Mouse (Mus musculus): Measurements from ENCODE around the gene Oxtr. TPM values are rescaled to one million over a fixed set of nuclear protein-coding genes. Genes with fewer than 3 reads are reported as not detected.

Gene Oxtr
- 1 to 10 TPM in 1 of 2 experiments, under 1 TPM in 1; 0.09 to 1.2 TPM for total RNA-seq (2021)
- long read RNA-seq, experiment 1: 0 reads
- long read RNA-seq, experiment 2, partial matches to known transcripts: 0 of 1 reads
- long read RNA-seq, experiment 2, other reads (novel, unspliced or antisense): 1 of 1 reads

DNA sequence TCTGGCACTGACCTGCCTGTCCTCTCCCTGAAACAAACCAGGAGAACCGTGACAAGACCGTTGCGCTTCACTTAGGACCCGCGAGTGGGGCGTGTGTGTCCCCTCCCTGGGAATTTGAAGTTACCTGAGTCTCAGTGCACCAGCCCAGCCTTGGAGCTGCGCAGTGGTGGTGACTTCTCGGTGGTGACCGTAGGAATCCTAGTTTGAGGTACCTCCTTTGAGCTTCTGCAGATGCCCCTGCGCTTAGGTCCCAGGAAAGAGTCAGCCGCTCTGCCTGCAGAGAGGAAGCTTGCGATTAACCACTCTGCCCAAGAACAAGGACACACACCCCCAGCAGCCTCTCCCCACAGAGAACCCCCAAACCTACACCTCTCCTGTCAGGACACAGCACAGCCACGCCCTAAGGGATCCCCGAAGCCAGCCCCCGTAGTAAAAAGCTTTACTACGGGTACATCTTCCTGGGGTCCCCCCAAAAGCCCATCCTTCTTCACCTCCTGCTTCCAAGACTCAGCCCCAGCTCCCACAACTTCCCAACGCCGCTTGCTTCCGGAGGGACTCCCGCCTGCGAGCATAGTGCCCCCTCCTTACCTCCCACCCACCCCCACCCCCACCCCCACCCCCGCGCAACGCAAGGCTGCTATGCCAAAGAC, at the start of gene Oxtr:
TSS of gene Oxtr (minus strand) at position 34 of the 650 bp plus-strand sequence.
- no peak for DNase-seq (ENCODE audit: low spot score)

DNA sequence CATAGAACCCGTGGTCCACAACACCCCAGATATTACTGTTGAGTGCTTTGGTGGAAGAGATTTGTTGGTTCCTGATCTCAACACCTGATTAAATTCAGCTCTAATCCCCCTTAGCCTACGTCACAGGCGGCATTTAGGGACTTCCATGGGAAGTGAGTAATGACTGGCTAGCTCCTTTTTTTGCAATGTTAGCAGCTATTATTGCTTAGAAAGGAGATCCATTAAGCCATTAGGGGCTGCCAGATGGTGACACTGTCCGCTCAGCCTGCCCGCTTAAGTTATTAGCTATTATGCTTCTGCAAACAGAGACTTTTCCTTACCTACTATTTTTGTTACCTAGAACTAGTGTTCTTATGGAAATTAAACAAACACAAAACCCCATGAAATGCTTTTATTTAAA, 35.7 kb upstream of the Oxtr start:
- no peak for DNase-seq (ENCODE audit: low spot score)

GRCm38 (mm10) chr6:112524459-112524858, 34.7 kb upstream of the Oxtr start:
- DNase-seq (ENCODE audit: low spot score): no peak

DNA sequence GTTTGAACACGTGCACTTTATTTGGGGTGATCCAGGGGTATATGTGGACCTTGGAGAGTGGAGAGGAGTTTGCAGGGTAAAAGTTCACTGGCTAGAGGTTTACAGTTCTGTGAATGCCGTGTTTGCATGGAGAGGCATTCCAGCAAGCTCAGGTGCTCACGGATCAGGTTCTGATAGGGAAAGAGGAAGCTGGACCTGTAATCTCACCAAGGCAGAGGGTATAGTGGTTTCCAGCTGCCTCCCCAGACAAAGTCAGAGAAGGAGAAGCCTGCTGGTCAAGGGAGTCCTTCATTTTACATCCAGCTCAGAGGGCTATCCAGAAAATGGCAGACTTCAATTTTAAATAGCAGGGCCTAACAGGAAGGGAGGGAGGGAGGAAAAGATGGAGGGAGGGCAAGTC, 28.2 kb upstream of the Oxtr start:
- DNase-seq (ENCODE audit: low spot score): no peak

GRCm38 (mm10) chr6:112517572-112517971, 27.8 kb upstream of the Oxtr start:
- DNase-seq (ENCODE audit: low spot score): no peak

- DNase-seq (ENCODE audit: low spot score): no peak
Observed at GRCm38 (mm10) chr6:112516496-112516895, 26.8 kb upstream of the Oxtr start.

GRCm38 (mm10) chr6:112514591-112514990, 24.8 kb upstream of the Oxtr start:
- no peak for DNase-seq (ENCODE audit: low spot score)

DNA sequence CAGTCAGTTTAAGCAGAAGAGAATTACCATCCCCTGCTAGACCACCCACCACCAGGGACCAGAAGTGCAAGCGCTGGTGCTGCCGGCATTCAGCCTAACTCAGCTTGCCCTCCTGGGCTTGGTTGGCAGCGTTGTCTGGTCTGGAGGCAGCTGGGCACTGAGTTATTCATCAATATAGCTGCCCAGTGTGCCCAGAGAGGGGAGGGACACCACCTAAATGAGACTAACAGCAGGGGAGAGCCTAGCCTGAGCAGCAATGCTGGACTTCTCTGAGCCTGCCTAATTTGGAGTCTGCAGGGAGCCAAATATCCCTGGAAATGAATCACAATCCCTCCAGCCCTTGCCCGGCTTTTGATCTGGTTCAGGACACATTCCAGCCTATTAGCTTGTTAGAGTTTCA, 20.6 kb upstream of the Oxtr start:
- DNase-seq (ENCODE audit: low spot score): no peak

DNA sequence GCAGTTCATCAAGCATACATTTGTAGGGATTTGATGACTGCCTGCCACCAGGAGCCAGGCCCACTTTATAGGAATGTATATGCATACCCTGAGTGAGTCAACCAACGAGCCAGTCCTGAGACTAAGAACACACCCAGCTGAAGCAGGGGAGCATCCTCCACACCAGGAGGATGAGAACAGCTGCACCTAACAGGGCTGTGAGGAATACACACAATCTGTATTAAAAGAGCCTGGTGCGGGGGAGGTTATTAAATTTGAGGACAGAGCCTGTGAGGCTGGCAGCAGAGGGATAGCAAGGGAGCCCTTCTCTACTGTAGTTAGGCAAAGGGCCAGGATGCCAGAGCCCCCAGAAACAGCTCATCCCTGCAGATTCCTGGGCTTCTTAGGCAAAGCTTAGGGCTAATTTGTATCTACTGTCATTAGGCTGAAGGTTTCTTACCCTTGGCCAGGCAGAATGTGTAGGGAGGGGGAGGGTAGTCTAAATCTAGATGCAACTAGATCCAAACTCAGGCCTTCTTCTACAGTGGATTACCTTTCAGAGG, 19.9 kb upstream of the Oxtr start:
- DNase-seq (ENCODE audit: low spot score): no peak

- no peak for DNase-seq (ENCODE audit: low spot score)
Observed at GRCm38 (mm10) chr6:112507617-112508016, 17.9 kb upstream of the Oxtr start.

DNA sequence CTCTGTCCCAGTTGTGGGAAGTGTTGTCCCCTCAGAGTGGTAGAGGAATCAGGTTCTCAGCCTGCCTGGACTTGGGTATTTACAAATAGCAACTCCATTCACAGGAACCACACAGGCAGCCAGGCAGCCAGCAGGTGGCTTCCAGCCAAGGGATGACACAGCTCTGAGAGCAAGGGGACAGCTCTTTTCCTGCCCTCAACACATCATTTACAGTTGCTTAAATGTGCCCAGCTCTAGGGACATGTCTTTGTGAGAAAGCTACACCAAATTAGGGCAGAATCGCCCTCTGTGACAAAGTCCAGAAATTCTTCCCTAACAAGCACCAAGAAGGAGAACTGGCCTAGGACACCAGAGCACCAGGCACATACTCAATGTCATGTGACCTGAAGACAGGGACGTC, 11.4 kb upstream of the Oxtr start:
- no peak for DNase-seq (ENCODE audit: low spot score)

- DNase-seq (ENCODE audit: low spot score): no peak
Observed at GRCm38 (mm10) chr6:112499456-112499855, 9.7 kb upstream of the Oxtr start.

GRCm38 (mm10) chr6:112498716-112499115, 9.0 kb upstream of the Oxtr start:
- no peak for DNase-seq (ENCODE audit: low spot score)

- no peak for DNase-seq (ENCODE audit: low spot score)
Observed at GRCm38 (mm10) chr6:112497456-112497855, 7.7 kb upstream of the Oxtr start.

DNA sequence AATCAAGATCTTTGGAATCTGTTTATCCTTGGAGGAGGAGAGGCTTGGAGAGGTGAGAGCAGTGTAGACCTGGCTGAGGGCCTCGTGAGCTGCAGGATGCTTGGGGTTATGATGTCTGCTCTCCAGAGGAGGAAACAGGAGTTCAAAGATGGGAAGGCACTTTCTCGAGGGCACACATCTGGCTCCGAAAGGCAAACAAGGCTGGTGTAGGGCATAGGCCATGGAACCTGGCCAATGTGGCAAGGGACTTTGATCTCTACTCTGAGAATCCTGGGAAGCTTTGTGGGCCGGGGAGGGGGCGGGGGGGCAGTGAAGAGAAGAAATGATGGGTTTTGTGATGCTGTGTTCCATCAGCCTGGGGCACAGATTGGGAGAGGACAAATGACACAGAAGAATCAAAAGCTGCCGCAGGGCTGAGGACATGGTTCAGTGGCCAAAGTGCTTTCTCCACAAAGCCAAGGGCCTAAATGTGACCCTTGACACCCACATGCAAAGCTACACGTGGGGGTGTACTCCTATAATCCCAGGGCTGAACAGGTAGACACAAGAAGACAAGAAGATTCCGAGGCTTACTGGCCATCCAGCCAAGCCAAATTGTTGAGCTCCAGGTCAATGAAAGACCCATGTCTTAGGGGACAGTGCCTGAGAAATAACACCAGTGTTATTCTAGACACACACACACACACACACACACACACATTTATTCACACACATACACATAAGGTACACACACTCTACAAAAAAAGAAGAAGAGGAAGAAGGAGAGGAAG, 6.7 kb upstream of the Oxtr start:
- DNase-seq (ENCODE audit: low spot score): no peak

DNA sequence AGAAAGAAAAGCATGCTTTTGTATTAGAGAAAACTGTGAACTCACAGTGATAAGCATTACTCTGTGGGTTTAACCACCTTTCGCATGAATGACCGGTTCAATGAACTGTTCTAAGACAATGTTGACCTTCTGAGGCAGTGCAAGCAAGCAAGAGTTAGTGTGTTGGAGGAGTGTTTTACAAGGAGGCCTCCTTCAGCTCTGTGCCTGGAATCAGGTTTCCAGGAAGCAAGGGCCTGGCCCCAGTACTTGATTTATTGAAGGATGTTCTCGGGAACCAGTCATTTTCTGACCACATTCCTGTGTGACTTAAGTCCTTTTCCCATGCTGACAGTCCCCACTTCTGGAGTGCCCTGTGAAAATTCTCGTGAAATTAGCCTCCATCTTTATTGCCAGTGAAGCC, 5.5 kb upstream of the Oxtr start:
- DNase-seq (ENCODE audit: low spot score): no peak

DNA sequence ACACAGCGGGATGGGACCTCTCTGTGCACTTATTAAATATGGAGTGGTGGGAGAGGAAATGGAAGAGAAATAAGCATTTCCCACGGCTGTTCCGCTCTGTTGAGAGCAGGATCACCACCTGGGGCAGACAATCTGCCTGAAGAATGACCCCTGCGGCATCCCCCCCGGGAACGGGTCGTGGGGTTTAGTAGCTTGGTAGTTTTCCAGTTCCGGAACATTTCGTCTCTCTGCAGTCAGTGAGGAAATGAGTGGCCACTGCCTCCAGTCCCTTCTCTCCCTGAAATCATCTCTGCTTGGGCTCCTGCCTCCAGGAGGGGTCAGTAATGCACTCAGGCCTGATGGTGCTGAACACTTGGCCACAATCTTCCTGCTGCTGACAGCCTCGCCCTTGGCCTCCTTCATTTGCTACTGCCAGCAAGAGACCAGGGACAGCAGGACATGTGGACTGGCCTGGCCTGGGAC, 4.9 kb upstream of the Oxtr start:
- peak; percentile 20 for DNase-seq (ENCODE audit: low spot score)

GRCm38 (mm10) chr6:112493371-112493770, 3.6 kb upstream of the Oxtr start:
- no peak for DNase-seq (ENCODE audit: low spot score)

GRCm38 (mm10) chr6:112492656-112493055, 2.9 kb upstream of the Oxtr start:
- DNase-seq (ENCODE audit: low spot score): no peak

DNA sequence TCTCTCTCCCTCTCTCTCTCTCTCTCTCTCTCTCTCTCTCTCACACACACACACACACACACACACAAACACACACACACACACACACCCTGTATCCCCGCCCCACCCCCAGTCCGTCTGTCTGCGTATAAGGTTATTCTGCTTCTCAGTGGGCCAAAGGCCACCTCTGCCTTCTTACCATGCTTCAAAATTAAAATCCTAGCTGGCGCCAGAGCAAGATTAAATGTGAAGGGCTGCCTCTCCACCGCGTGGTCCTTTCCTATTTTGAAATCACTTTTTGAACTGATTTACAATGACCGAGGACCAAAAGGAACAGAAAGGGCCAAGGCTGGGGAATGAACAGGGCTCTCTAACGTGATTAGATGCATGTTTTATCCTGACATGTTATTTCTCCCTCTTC, 1.8 kb upstream of the Oxtr start:
- DNase-seq (ENCODE audit: low spot score): no peak

- peak; percentile 80 for DNase-seq (ENCODE audit: low spot score)
Observed at GRCm38 (mm10) chr6:112490625-112491242, 991 bp upstream of the Oxtr start.

Data from gastrocnemius, adult 18-20 months (tissue).